Mouse (Mus musculus): ENCODE measurements at regions not wholly inside any gene's neighbourhood (a gene's known extent, or its start where the extent isn't known, plus 50 kb on each side); places are given as distances from the start of the nearest gene placed in this dataset.

- peak in 1 of 2 experiments; percentile 14 for DNase-seq (ENCODE audit: low spot score in 2 of 2)
Observed at GRCm38 (mm10) chr8:90636770-90637169, 180.4 kb downstream of the Gm19935 start.

DNA sequence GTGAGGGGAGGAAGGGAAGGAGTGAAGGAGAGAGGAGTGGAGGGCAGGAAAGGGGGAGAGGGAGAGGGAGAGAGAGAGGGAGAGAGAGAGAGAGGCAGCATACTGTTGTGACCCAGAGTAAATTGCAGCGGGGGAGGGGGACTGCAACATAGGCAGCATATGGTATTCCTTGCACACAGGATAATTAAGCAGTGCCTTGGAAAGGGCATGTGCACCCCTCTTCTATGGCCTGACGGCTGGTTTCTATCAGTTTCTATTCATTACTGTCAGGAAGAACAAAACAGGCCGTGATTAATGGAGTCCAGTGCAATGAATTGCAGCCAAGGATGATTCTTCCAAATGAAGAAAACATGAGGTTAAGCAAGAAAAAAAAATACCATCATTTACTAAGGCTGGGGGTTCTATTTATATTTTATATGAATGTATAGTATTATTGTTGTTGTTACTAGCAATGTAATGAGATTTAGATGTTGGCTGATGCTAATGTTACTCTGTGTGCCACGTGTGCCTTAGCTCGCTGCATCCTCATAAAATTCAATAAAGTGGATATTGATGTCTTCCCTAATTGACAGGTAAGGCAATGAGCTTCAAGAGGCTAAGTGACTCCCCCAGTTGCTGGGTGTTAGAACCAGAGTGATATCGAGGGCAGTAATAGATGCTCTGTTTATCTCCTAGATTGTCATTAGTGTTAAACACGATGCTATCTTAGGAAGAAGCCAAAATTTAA is 181.3 kb downstream of the Gm19935 start:
- DNase-seq (ENCODE audit: low spot score in 2 of 2): no peak

DNA sequence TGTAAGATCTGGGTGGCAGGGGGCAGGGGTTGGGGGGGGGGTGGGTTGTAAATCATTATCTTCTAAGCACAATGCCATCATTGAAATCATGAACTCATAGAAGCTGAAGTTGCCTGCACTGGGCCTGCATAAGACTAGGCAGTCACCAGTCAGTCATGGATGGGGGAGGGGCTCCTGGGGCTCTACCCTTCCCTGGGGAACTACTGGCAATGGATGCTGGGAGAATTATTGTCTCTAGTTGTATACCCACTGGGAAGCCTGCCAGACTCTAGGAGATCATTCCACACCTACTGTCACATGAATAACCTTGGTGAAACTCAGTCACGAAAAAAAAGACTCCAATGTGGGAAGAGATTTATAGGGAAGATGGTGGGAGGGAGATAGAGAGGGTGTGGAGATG is 186.4 kb downstream of the Gm19935 start:
- no peak for DNase-seq (ENCODE audit: low spot score in 2 of 2)

GRCm38 (mm10) chr8:90608410-90608809 is 208.8 kb downstream of the Gm19935 start:
- DNase-seq (ENCODE audit: low spot score in 2 of 2): no peak

GRCm38 (mm10) chr8:90600946-90601695 is 216.1 kb downstream of the Gm19935 start:
- no peak for DNase-seq (ENCODE audit: low spot score in 2 of 2)

- DNase-seq (ENCODE audit: low spot score in 2 of 2): peak in 1 of 2 experiments; percentile 3
Observed at GRCm38 (mm10) chr8:90597376-90597775, 219.8 kb downstream of the Gm19935 start.

- DNase-seq (ENCODE audit: low spot score in 2 of 2): no peak
Observed at GRCm38 (mm10) chr8:90579426-90579825, 231.3 kb upstream of the Tox3 start.

- DNase-seq (ENCODE audit: low spot score in 2 of 2): no peak
Observed at GRCm38 (mm10) chr8:90576976-90577375, 228.8 kb upstream of the Tox3 start.

DNA sequence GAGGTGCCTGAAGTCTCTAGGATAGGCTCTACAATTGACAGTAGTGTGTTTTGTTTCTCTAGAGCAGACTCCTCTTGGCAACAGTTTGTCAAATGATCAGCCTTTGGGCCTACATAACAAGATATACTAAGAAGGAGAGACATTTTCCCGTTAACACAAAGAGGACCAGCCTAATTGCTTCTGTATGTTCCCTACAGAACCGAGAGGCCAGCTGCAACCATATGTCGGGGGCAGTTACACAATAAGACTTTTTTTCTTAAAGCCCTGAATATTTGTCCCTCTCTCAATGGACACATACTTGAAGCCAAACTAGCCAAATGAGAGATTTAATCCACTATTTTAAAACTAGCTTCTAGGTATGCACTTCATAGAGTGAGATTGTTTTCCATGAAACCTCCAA is 226.5 kb upstream of the Tox3 start:
- DNase-seq (ENCODE audit: low spot score in 2 of 2): no peak

DNA sequence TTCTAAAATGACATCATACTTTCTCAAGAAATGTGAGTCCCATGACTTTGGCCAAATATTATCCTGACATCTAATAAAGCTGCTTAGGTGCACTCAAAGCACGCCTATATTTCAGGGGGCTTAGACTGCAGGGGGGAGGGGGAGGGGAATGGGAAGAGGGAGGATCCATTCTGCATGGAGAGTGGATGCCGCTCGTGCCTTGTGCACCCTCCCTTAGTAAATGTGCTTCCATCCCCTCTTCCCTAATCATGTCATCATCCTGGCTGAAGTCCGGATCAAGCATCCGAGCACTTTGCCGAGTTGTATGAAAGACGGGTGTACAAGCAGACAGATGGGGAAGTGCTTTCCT is 207.9 kb upstream of the Tox3 start:
- DNase-seq (ENCODE audit: low spot score in 2 of 2): no peak

DNA sequence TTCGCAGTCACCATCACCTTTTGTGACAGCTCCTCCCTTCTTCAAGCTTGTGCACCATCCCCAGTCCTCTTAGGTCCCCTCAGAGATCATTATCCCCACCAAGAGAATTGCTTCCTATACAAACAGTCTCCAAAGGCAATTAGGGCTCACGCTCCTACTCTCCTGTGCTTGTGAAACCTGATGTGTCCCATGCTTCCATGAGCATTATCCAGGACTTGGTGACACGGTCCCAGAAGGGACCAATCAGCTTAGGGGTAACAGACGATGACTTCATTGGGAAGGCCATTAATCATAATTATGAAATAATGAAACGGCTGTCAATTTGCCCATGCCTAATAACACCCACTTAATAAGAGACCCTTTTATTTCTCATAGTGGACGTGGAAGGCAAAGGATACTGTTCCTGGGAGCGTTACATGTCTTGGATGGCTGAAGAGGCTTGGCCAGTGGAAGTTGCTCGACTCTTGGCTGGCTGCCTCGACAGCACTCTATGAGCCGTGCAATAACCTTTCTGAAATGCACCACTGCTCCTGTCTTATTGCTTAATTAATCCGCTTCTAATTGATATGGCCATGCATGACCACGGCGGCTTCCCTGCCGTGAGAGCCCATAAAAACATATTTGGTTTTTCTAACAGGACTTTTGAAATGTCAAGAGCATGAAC is 207.4 kb upstream of the Tox3 start:
- DNase-seq (ENCODE audit: low spot score in 2 of 2): no peak

- DNase-seq (ENCODE audit: low spot score in 2 of 2): no peak
Observed at GRCm38 (mm10) chr8:90547276-90547675, 199.1 kb upstream of the Tox3 start.

DNA sequence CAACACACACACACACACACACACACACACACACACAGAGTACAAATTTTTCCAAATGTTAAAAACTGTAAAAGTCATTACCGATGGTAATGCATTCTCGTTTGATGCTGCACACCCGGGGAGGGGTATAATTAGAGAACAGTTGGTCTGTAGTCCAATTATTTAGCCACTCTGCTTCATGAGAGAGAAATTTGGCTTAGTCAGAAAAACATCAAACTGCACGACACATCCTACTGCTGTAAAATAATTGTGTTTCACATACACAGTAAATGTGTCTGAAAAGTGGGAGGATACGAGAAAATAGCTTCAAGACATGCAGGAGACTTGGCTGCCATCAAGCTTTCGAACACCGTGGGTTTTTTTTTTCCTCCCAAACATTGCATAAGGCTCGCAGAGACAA is 194.5 kb upstream of the Tox3 start:
- peak; percentile 11 to 56 for DNase-seq (ENCODE audit: low spot score in 2 of 2)

- DNase-seq (ENCODE audit: low spot score in 2 of 2): no peak
Observed at GRCm38 (mm10) chr8:90536196-90536640, 188.1 kb upstream of the Tox3 start.

DNA sequence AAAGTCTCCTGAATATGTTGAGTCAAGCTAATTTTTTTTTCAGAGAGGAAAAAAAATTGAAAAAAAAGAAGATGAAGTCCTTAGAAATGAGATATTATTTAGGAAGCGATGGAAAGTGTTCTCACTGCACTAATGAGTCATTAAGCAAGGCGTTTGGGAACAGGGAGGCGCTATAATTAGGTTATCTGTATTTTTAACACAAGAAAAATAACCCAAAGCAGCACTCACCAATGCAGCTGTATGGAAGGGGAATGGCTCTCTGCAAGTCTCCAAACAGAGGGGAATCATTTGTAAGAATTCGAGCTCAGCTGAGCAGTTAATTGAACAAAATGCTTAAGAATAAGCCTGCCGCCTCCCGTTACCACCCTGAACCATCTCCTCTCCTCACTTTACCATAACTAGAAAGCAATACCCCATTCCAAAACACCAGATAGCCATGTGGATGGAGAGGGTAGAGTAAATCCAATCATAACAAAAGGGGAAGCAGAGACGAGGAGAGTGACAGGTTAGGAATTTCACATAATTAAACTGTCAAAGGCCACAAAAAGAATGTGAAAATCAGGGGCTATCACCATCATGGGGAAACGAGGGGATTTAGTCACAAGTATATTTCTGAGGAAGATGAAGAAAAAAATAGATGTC is 187.5 kb upstream of the Tox3 start:
- no peak for DNase-seq (ENCODE audit: low spot score in 2 of 2)

DNA sequence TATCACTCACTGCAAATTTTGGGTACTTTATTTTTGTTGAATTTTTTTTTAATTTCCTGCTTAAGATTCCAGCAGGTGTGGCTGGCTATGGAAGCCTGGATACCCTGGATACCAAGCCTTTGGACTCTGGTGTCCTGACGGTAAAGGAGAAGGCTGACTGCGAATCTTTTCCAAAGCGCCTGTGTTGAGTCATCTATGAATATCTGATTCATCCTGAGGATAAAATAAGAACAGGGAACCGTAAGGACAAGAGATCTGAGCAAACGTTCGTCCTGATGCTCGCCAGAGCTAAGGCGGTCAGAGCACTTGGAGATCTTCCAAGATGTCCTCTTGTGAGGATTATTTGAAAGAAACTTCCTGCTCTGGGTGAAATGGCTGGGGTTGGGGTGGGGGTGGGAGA is 173.2 kb upstream of the Tox3 start:
- no peak for DNase-seq (ENCODE audit: low spot score in 2 of 2)

DNA sequence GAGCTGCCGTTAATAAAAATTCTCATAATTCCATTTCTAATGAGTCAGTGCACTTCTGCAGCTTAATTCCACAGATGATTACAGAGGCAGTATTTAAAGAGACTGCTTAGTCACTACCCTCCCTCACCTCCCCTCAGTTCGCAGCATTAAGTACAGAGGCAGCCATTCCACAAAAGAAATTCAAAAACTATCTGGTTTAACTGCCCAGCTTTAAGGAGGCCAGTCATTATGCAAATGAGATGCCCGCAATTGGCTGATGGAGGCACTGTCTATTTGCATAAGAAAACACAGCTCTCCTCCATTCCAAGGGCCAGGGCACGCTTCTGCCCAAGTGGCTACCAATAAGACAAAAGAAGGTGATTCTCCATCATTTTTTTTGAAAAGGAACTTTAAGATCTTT is 172.0 kb upstream of the Tox3 start:
- no peak for DNase-seq (ENCODE audit: low spot score in 2 of 2)

DNA sequence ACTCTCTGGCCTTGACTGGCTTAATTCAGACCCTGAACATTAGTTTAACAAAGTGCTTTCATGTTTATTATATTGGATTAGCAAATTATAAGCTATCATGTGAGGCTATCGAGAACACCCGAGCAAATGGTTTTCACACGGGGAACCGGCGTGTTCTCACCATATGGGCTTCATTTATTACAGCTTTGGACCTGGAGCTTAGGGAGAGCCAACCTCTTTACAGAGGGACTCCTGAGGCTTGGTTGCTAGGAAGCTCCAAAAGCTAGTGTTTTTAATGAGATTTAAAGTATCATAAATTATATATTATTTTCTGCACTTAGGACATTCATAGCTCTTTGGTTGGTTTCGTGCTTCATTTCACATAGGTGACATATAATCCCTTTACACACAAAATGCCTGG is 171.4 kb upstream of the Tox3 start:
- DNase-seq (ENCODE audit: low spot score in 2 of 2): no peak

GRCm38 (mm10) chr8:90514191-90514590 is 166.0 kb upstream of the Tox3 start:
- no peak for DNase-seq (ENCODE audit: low spot score in 2 of 2)

GRCm38 (mm10) chr8:90513601-90514000 is 165.5 kb upstream of the Tox3 start:
- no peak for DNase-seq (ENCODE audit: low spot score in 2 of 2)

DNA sequence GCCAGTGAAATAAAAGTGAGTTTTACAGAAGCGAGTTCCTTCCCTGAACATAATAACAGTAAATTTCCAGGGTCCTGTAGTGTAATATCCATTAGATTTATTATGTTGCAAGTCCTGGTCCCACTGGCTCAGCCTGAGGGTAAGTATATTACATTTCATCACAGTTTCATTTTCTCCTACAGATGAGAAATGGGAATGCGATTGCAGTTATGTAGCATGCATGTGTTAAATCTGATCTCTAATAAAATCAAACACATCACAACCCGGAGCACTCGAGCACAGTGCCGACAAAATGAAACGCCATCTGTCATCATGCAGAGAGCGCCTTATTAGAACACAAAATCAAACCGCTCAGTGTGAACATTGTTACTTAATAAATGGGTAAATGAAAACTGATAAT is 165.0 kb upstream of the Tox3 start:
- DNase-seq (ENCODE audit: low spot score in 2 of 2): no peak

DNA sequence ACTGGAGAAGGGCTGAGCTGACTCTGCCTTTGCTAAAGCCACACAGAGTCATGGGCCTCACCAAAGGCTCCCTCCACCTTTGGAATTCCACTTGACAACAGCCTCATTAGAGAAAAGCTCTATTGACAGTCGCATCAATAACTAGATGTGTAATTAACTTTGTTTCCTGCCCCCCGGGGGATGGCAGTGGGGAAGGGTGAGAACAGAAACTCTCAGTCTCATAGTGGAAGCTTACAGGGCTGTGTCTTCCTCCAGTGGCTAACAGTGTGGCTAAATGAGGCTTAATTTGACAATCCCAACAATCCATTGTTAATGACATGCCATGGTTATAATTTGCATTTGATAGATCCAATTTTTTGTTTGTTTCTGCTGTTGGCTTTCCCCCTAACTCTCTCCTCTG is 164.5 kb upstream of the Tox3 start:
- no peak for DNase-seq (ENCODE audit: low spot score in 2 of 2)
